Mouse (Mus musculus) intestine, postnatal 0 days (tissue): ENCODE data around the gene Calml4. TPM values are rescaled to one million over a fixed set of nuclear protein-coding genes. Genes with fewer than 3 reads are reported as not detected.
"Not testable (repeated sequence)": the region's sequence is repeated elsewhere in the genome, so short reads cannot be mapped to it uniquely, and the experiment has no call there.

Experiments
- ATAC-seq: fragments of 200-750 bp; cut with Nextera tagmentation; 2 replicates; pipeline ENCODE4 v1.8.0; 2017; ENCODE audit warnings: mild to moderate bottlenecking, moderate TSS enrichment, moderate library complexity
- H3K27ac ChIP-seq: fragments of 300-500 bp; sonication (generic); 2 replicates; pipeline ENCODE4 v1.5.1; 2014; ENCODE audit warnings: mild to moderate bottlenecking, low read depth, low read length, moderate library complexity
- H3K27me3 ChIP-seq: fragments of 300-500 bp; sonication (generic); replicated peaks from 2 replicates; pipeline ENCODE4 v1.6.1; 2014; ENCODE audit warnings: low read length, mixed read lengths; ENCODE audit not compliant: control insufficient read depth, insufficient read depth
- H3K36me3 ChIP-seq: fragments of 300-500 bp; sonication (generic); 2 replicates; pipeline ENCODE4 v1.6.1; 2014; ENCODE audit warnings: mild to moderate bottlenecking, moderate library complexity; ENCODE audit not compliant: control insufficient read depth, insufficient read depth
- H3K4me1 ChIP-seq: fragments of 300-500 bp; sonication (generic); replicated peaks from 2 replicates; pipeline ENCODE4 v1.6.1; 2014; ENCODE audit warnings: antibody characterized with exemption, low read length, mixed read lengths; ENCODE audit not compliant: control insufficient read depth, insufficient read depth
- H3K4me2 ChIP-seq: fragments of 300-500 bp; sonication (generic); replicated peaks from 2 replicates; pipeline ENCODE4 v1.6.1; 2014; ENCODE audit warnings: low read depth, mild to moderate bottlenecking, moderate library complexity
- H3K4me3 ChIP-seq: fragments of 300-500 bp; sonication (generic); 2 replicates; pipeline ENCODE4 v1.5.1; 2014; ENCODE audit warnings: low read depth, low read length
- H3K9ac ChIP-seq: fragments of 300-500 bp; sonication (generic); 2 replicates; pipeline ENCODE4 v1.6.1; 2014; ENCODE audit warnings: mild to moderate bottlenecking, low read depth, low read length
- H3K9me3 ChIP-seq: fragments of 300-500 bp; sonication (generic); 2 replicates; pipeline ENCODE4 v1.6.1; 2016; ENCODE audit warnings: mixed run types; ENCODE audit not compliant: control insufficient read depth
- CTCF ChIP-seq: sonication (generic); IDR thresholded peaks from 2 replicates; pipeline ENCODE4 v1.5.1; 2016; ENCODE audit warnings: low read depth, mild to moderate bottlenecking, control low read depth, antibody characterized with exemption, moderate library complexity
- WGBS: fragments of 180-500 bp; shearing (Covaris S2); extraction: QIAGEN DNeasy Blood & Tissue Kit; methylation state at CpG from one replicate; pipeline ENCODE4 v1.1.7; 2014; 5-methylcytosine and 5-hydroxymethylcytosine counted together
- polyA plus RNA-seq: library from polyadenylated mRNA; unstranded; fragments of >200 nt; fragmentation: Nextera tagmentation; extraction: Ambion mirVana; gene quantifications from 2 replicates; pipeline ENCODE4 v1.2.1, GENCODE M21; 2015

Calml4 gene
- polyA plus RNA-seq, 1 experiment from 2014 or later, result 597 TPM

GRCm38 (mm10) chr9:62854483-62854882 lies 3.4 kb upstream of the Calml4 start:
- H3K4me1 ChIP-seq, result peaks cover 7% of the 10 kb centered on the region; the same call in 1 of the 2 replicates
- H3K27me3 ChIP-seq, result no peaks in the 10 kb centered on the region
- no peak overlapping the region for H3K4me2 ChIP-seq
- H3K27ac ChIP-seq, result no peak overlapping the region
- TF ChIP-seq CTCF, result no peak
- ATAC-seq, result no peak
- H3K9ac ChIP-seq, result no peak overlapping the region
- H3K36me3 ChIP-seq, result peaks cover 28% of the 10 kb centered on the region
- WGBS, result 36% methylated on average over 4 of the region's 4 CpGs
- no peaks in the 10 kb centered on the region for H3K9me3 ChIP-seq
- no peak overlapping the region for H3K4me3 ChIP-seq

- Histone ChIP-seq H3K36me3 (peaks cover 2% of the 10 kb centered on the region; the same call in 1 of the 2 replicates), H3K4me3 (peak overlapping the region; percentile 54), H3K9ac (peak overlapping the region; percentile 68), H3K4me1 (peaks cover 15% of the 10 kb centered on the region; the same call in 1 of the 2 replicates), H3K4me2 (peak overlapping the region; percentile 73), H3K9me3 (no peaks in the 10 kb centered on the region), H3K27me3 (no peaks in the 10 kb centered on the region), H3K27ac (peak overlapping the region; percentile 97)
- no peak for TF ChIP-seq CTCF
- 21% methylated on average over 9 of the region's 9 CpGs for WGBS
- peak; percentile 83 for ATAC-seq
Observed at GRCm38 (mm10) chr9:62857216-62857615, 664 bp upstream of the Calml4 start.

- Histone ChIP-seq H3K9me3 (no peaks in the 10 kb centered on the region), H3K36me3 (no peaks in the 10 kb centered on the region), H3K4me3 (peak overlapping the region; percentile 54), H3K27ac (peak overlapping the region; percentile 97), H3K27me3 (no peaks in the 10 kb centered on the region), H3K9ac (peak overlapping the region; percentile 68), H3K4me1 (peaks cover 15% of the 10 kb centered on the region; the same call in 1 of the 2 replicates), H3K4me2 (peak overlapping the region; percentile 73)
- ATAC-seq, result peak; percentile 36
- 25% methylated on average over 8 of the region's 8 CpGs for WGBS
- TF ChIP-seq CTCF, result no peak
Observed at GRCm38 (mm10) chr9:62858266-62859019, 563 bp downstream of the Calml4 start.

- 30% methylated on average over 4 of the region's 7 CpGs for WGBS
- not testable (repeated sequence) for ATAC-seq, H3K27ac ChIP-seq, H3K36me3 ChIP-seq, H3K9me3 ChIP-seq, H3K27me3 ChIP-seq, H3K9ac ChIP-seq
- peak overlapping the region; percentile 54 for H3K4me3 ChIP-seq
- H3K4me1 ChIP-seq, result peaks cover 15% of the 10 kb centered on the region; the same call in 1 of the 2 replicates
- peak overlapping the region; percentile 73 for H3K4me2 ChIP-seq
Observed at GRCm38 (mm10) chr9:62860102-62860501, 2.2 kb downstream of the Calml4 start.

- no peaks in the 10 kb centered on the region for H3K36me3 ChIP-seq
Observed at GRCm38 (mm10) chr9:62860866-62861265, 3.0 kb downstream of the Calml4 start.

GRCm38 (mm10) chr9:62869236-62869635 lies 11.4 kb downstream of the Calml4 start:
- H3K9me3 ChIP-seq, H3K4me3 ChIP-seq, H3K9ac ChIP-seq, H3K4me2 ChIP-seq, H3K27ac ChIP-seq, H3K27me3 ChIP-seq, ATAC-seq, H3K4me1 ChIP-seq, H3K36me3 ChIP-seq: not testable (repeated sequence)
- WGBS, result 94% methylated on average over 4 of the region's 4 CpGs

More at GRCm38 (mm10) chr9:62860866-62861265, 3.0 kb downstream of the Calml4 start:
- TF ChIP-seq CTCF, result no peak
- 75% methylated on average over 4 of the region's 4 CpGs for WGBS
- H3K9me3 ChIP-seq, result no peaks in the 10 kb centered on the region
- no peak overlapping the region for H3K9ac ChIP-seq
- peak overlapping the region; percentile 73 for H3K4me2 ChIP-seq
- H3K4me3 ChIP-seq, result no peak overlapping the region
- H3K4me1 ChIP-seq, result peaks cover 15% of the 10 kb centered on the region; the same call in 1 of the 2 replicates
- peak overlapping the region; percentile 28; the same call in 1 of the 2 replicates for H3K27ac ChIP-seq
- H3K27me3 ChIP-seq, result no peaks in the 10 kb centered on the region
- no peak for ATAC-seq
